Mouse (Mus musculus) testis, adult 10 weeks (tissue): ENCODE data around the gene Rab24. TPM values are rescaled to one million over a fixed set of nuclear protein-coding genes. Genes with fewer than 3 reads are reported as not detected.

Source experiments
- polyA plus RNA-seq: library from polyadenylated mRNA; stranded (reverse); fragments of 350-450 nt; fragmentation: Illumina TruSeq; extraction: RNeasy Lipid Tissue Mini Kit (QIAGEN cat#74804); gene quantifications from one replicate; pipeline ENCODE4 v1.2.3, GENCODE M21; 2014; ENCODE audit warnings: low read depth, low replicate concordance

Gene Rab24
- polyA plus RNA-seq = 5.3 TPM

GRCm38 (mm10) chr13:55321434-55322129 is at the start of gene Rab24:
TSS of gene Rab24 (minus strand) at chr13:55321946.

GRCm38 (mm10) chr13:55369531-55370114 is 47.9 kb upstream of the Rab24 start, which contains the start of gene Rgs14:
TSS of gene Rgs14 (plus strand) at chr13:55369732.

DNA sequence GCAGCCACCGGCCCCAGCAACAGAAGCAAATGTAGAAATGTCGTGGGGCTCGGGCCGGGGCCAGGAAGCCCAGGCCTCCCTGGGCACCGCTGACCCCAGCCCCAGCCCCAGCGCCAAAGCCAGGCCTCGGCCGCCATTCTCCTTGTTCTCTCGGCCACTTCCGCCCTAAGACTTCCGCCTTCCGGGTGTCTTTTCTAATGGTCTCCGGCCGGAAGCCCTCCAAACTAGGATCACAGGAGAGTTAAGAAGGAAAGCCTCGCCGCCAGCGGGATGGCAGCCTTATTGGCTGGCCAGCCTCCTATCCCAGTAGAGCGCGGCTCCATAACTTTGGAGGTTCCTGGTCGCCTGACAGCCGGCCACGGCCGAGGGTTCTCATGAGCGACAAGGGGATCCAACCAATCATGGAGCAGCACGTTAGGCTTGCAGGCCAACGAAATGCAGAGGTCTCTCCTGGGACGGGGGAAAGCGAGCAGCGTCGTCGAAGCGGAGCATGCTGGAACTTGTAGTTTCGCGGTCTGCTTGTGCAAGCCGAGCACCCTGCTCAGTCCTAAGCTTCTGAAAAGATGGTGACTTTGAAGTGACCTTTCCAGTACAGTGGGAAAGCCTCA is 40.8 kb upstream of the Rab24 start, which contains the start of gene Lman2:
TSS of gene Lman2 (minus strand) at position 331 of the 608 bp plus-strand sequence.

GRCm38 (mm10) chr13:55329683-55330566 is 8.2 kb upstream of the Rab24 start, which contains the start of gene Mxd3:
TSS of gene Mxd3 (minus strand) at chr13:55329823.

GRCm38 (mm10) chr13:55319931-55320533 is 1.7 kb downstream of the Rab24 start, which contains the start of gene Prelid1:
TSS of gene Prelid1 (plus strand) at chr13:55320500.

Other genes starting within 250 kb of the Rab24 start
- 48.8 TPM for gene Uimc1, start 221.6 kb downstream of the Rab24 start, polyA plus RNA-seq
- gene Zfp346, start 216.6 kb downstream of the Rab24 start, polyA plus RNA-seq = 22.2 TPM
- not detected for gene Gm17617, start 188.4 kb downstream of the Rab24 start, polyA plus RNA-seq
- gene Fgfr4, start 169.3 kb downstream of the Rab24 start, polyA plus RNA-seq = not detected
- gene Nsd1, start 112.2 kb downstream of the Rab24 start, polyA plus RNA-seq = 38.5 TPM
- gene Prelid1, start 1.4 kb downstream of the Rab24 start, polyA plus RNA-seq = 1.8 TPM
- gene Mxd3, start 7.9 kb upstream of the Rab24 start, polyA plus RNA-seq = not detected
- gene Lman2, start 40.8 kb upstream of the Rab24 start, polyA plus RNA-seq = 5.4 TPM
- gene Rgs14, start 47.8 kb upstream of the Rab24 start, polyA plus RNA-seq = not detected
- not detected for gene Slc34a1, start 76.2 kb upstream of the Rab24 start, polyA plus RNA-seq
- 0.50 TPM for gene Pfn3, start 93.3 kb upstream of the Rab24 start, polyA plus RNA-seq
- gene F12, start 104.8 kb upstream of the Rab24 start, polyA plus RNA-seq = not detected
- gene Grk6, start 123.1 kb upstream of the Rab24 start, polyA plus RNA-seq = 1.5 TPM
- gene Prr7, start 142.3 kb upstream of the Rab24 start, polyA plus RNA-seq = not detected
- 1.4 TPM for gene Dbn1, start 166.2 kb upstream of the Rab24 start, polyA plus RNA-seq
- 0.13 TPM for gene Pdlim7, start 191.7 kb upstream of the Rab24 start, polyA plus RNA-seq
- not detected for gene Dok3, start 207.3 kb upstream of the Rab24 start, polyA plus RNA-seq
- 3.1 TPM for gene Ddx41, start 214.7 kb upstream of the Rab24 start, polyA plus RNA-seq
- gene Fam193b, start 249.2 kb upstream of the Rab24 start, polyA plus RNA-seq = 2.9 TPM